Mouse (Mus musculus) kidney, embryonic 14.5 days (tissue): ENCODE data around the gene Slc5a5. TPM values are rescaled to one million over a fixed set of nuclear protein-coding genes. Genes with fewer than 3 reads are reported as not detected.

Experiments
- ATAC-seq: fragments of 200-750 bp; cut with Nextera tagmentation; 2 replicates; pipeline ENCODE4 v1.8.0; 2017; ENCODE audit warnings: moderate number of reproducible peaks, mild to moderate bottlenecking, moderate TSS enrichment, moderate library complexity; ENCODE audit not compliant: low FRiP score, low TSS enrichment
- H3K27ac ChIP-seq: fragments of 300-500 bp; sonication (generic); 2 replicates; pipeline ENCODE4 v1.5.1; 2014; ENCODE audit warnings: low read depth, mild to moderate bottlenecking, low read length, moderate library complexity, mixed read lengths
- H3K27me3 ChIP-seq: fragments of 300-500 bp; sonication (generic); 2 replicates; pipeline ENCODE4 v1.6.1; 2014; ENCODE audit warnings: mild to moderate bottlenecking, low read length; ENCODE audit not compliant: control insufficient read depth, insufficient read depth
- H3K36me3 ChIP-seq: fragments of 300-500 bp; sonication (generic); 2 replicates; pipeline ENCODE4 v1.6.1; 2014; ENCODE audit warnings: low read length, mixed read lengths; ENCODE audit not compliant: control insufficient read depth, insufficient read depth
- H3K4me1 ChIP-seq: fragments of 300-500 bp; sonication (generic); 2 replicates; pipeline ENCODE4 v1.6.1; 2014; ENCODE audit warnings: low read length, mixed read lengths; ENCODE audit not compliant: control insufficient read depth, insufficient read depth
- H3K4me2 ChIP-seq: fragments of 300-500 bp; sonication (generic); replicated peaks from 2 replicates; pipeline ENCODE4 v1.6.1; 2014; ENCODE audit warnings: low read depth, mild to moderate bottlenecking, low read length
- H3K4me3 ChIP-seq: fragments of 300-500 bp; sonication (generic); 2 replicates; pipeline ENCODE4 v1.5.1; 2014; ENCODE audit warnings: mild to moderate bottlenecking, low read length
- H3K9ac ChIP-seq: fragments of 300-500 bp; sonication (generic); 2 replicates; pipeline ENCODE4 v1.6.1; 2014; ENCODE audit warnings: low read depth, mild to moderate bottlenecking, low read length, moderate library complexity
- H3K9me3 ChIP-seq: fragments of 300-500 bp; sonication (generic); 2 replicates; pipeline ENCODE4 v1.6.1; 2016; ENCODE audit warnings: low read length; ENCODE audit not compliant: control insufficient read depth
- WGBS: fragments of 180-500 bp; shearing (Covaris S2); extraction: QIAGEN DNeasy Blood & Tissue Kit; methylation state at CpG from one replicate; pipeline ENCODE4 v1.1.7; 2014; 5-methylcytosine and 5-hydroxymethylcytosine counted together
- polyA plus RNA-seq: library from polyadenylated mRNA; unstranded; fragments of >200 nt; fragmentation: Nextera tagmentation; extraction: Ambion mirVana; gene quantifications from 2 replicates; pipeline ENCODE4 v1.2.1, GENCODE M21; 2014

The Slc5a5 gene
- polyA plus RNA-seq, 1 experiment from 2014 or later, result 0.09 TPM

- Histone ChIP-seq H3K9me3 (no peaks in the 10 kb centered on the region), H3K27me3 (peaks cover 4% of the 10 kb centered on the region), H3K36me3 (peaks cover 6% of the 10 kb centered on the region; the same call in 1 of the 2 replicates), H3K4me2 (no peak overlapping the region; the same call in 1 of the 2 replicates), H3K9ac (no peak overlapping the region), H3K4me3 (no peak overlapping the region), H3K4me1 (peaks cover 29% of the 10 kb centered on the region), H3K27ac (no peak overlapping the region; the same call in 1 of the 2 replicates)
- ATAC-seq, result no peak
- WGBS, result 47% methylated on average over 5 of the region's 5 CpGs
These were observed 23.4 kb downstream of the Slc5a5 start for GRCm38 (mm10) chr8:70869199-70869571.

- peaks cover 9% of the 10 kb centered on the region for H3K27me3 ChIP-seq
- H3K27ac ChIP-seq, result no peak overlapping the region
- peak overlapping the region; percentile 8; the same call in 1 of the 2 replicates for H3K4me3 ChIP-seq
- no peak for ATAC-seq
- H3K36me3 ChIP-seq, result peaks cover 6% of the 10 kb centered on the region; the same call in 1 of the 2 replicates
- 18% methylated on average over 40 of the region's 40 CpGs for WGBS
- H3K4me1 ChIP-seq, result peaks cover 34% of the 10 kb centered on the region
- H3K9me3 ChIP-seq, result no peaks in the 10 kb centered on the region
- H3K9ac ChIP-seq, result peak overlapping the region; percentile 9; the same call in 1 of the 2 replicates
- H3K4me2 ChIP-seq, result peak overlapping the region; percentile 23
These were observed 23.9 kb downstream of the Slc5a5 start for GRCm38 (mm10) chr8:70868559-70869198.

GRCm38 (mm10) chr8:70866566-70866965 lies 26.0 kb downstream of the Slc5a5 start:
- Histone ChIP-seq H3K36me3 (peaks cover 6% of the 10 kb centered on the region; the same call in 1 of the 2 replicates), H3K27me3 (peaks cover 30% of the 10 kb centered on the region), H3K4me2 (no peak overlapping the region), H3K4me1 (peaks cover 38% of the 10 kb centered on the region), H3K9me3 (no peaks in the 10 kb centered on the region), H3K4me3 (no peak overlapping the region), H3K27ac (no peak overlapping the region; the same call in 1 of the 2 replicates), H3K9ac (no peak overlapping the region)
- ATAC-seq, result no peak
- 85% methylated on average over 7 of the region's 7 CpGs for WGBS

DNA sequence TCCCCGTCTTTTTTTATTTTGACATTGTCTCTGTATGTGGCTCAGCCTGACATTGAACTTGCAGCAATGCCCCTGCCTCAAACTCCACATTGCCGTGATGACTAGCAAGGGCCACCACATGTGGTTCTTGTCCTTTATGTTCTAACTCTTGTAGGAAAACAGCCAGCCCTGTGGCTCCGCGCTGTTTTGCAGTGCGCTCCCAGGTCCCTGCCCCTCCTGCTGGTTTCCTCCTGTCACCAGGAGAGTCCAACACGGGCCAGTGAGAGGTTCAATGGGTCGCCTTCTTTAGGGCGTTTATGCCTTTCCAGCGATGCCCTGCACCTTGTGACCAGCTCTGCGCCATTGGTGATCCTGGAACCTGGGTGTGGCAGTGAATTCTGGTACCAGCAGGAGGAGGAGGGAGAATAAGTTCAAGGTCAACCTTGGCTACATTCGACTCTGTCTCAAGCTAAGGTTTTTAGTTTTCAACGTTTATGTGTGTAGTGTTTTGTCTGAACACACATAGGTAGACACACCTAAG lies 26.5 kb downstream of the Slc5a5 start:
- H3K9ac ChIP-seq, result no peak overlapping the region
- peaks cover 6% of the 10 kb centered on the region; the same call in 1 of the 2 replicates for H3K36me3 ChIP-seq
- 9% methylated on average over 12 of the region's 12 CpGs for WGBS
- H3K4me3 ChIP-seq, result peak overlapping the region; percentile 49
- no peaks in the 10 kb centered on the region for H3K9me3 ChIP-seq
- peaks cover 38% of the 10 kb centered on the region for H3K4me1 ChIP-seq
- peaks cover 34% of the 10 kb centered on the region for H3K27me3 ChIP-seq
- peak overlapping the region; percentile 85 for H3K27ac ChIP-seq
- H3K4me2 ChIP-seq, result peak overlapping the region; percentile 83
- ATAC-seq, result peak; percentile 0; the same call in 1 of the 2 replicates

DNA sequence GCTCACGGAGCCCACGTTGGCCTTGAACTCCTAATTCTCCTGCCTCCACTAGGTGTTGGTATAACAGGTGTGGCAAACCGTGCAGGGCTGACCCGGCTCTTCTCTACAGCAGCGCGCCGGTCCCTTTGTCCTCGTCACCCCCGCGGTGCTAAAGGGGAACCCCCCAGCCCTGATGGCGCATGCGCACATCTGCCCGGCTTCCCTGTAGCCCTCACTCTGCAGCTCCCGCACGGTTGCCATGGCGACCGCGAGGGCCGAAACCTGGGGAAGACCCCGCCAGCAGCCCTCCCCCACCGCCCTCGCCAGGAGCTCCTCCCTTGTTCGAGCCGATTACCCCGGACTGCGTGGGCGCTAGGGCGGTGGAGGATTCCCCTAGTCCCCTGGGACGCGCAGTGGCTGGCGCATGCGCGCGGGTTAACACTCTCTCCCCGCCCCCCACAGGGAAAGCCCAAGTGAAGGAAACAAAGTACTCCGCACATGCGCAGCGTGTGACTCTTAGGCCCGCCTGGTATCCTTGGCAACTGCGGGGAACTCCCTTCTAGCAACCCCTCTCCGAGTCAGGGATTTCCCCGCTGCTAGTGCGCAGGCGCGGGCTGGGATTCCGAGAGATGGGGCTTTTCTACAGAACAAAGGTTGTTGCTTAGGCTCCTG lies 27.1 kb downstream of the Slc5a5 start:
- H3K36me3 ChIP-seq, result peaks cover 6% of the 10 kb centered on the region; the same call in 1 of the 2 replicates
- peak overlapping the region; percentile 49 for H3K4me3 ChIP-seq

DNA sequence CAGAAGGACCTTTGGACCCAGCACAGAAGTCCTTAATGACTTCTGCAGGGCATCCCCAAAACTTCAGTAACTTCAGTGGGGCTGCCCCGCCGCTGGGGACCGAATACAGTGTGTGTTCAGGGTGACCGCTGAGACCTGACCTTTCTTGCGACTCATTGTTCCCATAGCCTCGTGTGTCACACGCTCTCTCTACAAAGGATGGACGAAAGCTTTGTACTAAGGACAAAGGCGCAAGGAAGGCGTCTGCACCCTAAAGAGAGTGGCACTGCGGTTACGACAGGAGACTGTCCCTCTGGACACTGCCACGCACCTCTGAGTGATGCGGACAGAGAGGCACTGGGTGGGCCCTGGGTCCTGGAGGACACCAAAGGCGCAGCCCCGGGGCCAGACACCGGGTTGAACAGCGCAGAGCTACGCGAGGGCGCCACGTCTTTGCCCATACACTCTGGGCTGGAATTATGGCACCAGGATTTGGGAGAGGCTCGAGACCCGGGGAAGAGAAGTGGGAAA lies 27.8 kb downstream of the Slc5a5 start:
- WGBS, result 2% methylated on average over 24 of the region's 24 CpGs
- H3K4me3 ChIP-seq, result peak overlapping the region; percentile 49
- H3K4me2 ChIP-seq, result peak overlapping the region; percentile 83
- H3K9ac ChIP-seq, result peak overlapping the region; percentile 63
- H3K9me3 ChIP-seq, result no peaks in the 10 kb centered on the region
- H3K27me3 ChIP-seq, result peaks cover 34% of the 10 kb centered on the region
- H3K4me1 ChIP-seq, result peaks cover 38% of the 10 kb centered on the region
- peaks cover 6% of the 10 kb centered on the region; the same call in 1 of the 2 replicates for H3K36me3 ChIP-seq
- peak overlapping the region; percentile 59; the same call in 1 of the 2 replicates for H3K27ac ChIP-seq
- peak; percentile 2; the same call in 1 of the 2 replicates for ATAC-seq

More for the DNA sequence above, 27.1 kb downstream of the Slc5a5 start:
- ATAC-seq, result peak; percentile 86
- Histone ChIP-seq H3K27ac (peak overlapping the region; percentile 85), H3K4me2 (peak overlapping the region; percentile 83), H3K27me3 (peaks cover 34% of the 10 kb centered on the region), H3K4me1 (peaks cover 38% of the 10 kb centered on the region), H3K9ac (peak overlapping the region; percentile 63), H3K9me3 (no peaks in the 10 kb centered on the region)
- WGBS, result under 1% methylated on average over 45 of the region's 46 CpGs

DNA sequence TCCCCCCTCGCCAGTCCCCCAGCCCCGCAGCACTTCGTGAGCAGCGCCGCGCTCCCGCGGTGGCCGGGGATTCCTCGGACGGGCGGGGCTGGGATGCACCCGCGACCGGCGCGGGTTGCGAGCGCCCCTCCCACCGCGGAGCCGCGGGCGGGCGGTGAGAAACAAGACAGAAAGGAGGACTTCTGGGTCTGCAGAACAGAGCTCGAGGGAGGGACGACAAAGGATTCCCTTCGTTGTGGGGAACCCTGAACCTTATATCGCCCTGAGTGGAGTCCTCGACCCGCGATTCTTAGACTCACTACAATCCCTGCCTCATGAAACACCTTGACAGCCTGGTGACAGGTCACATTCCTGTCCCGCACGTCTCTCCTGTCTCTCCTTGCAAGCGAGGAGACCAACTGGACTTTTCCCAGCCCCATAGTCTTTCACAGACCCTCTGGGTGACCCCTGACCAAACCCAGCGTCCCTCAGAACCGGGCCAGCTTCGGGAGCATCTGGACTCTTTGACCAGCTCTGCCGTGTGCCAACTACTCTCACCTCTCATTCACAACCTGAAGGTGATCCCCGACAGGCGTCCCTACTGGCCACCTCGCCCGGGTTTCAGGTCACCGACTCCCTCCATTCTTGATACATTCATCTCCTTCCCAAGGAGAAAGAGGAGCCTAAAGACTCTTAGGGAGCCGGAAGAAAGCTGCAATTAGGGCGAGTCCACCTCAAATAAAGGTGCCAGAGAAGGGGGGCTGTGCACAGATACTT lies 28.4 kb downstream of the Slc5a5 start:
- under 1% methylated on average over 46 of the region's 46 CpGs for WGBS
- no peak for ATAC-seq
- H3K27ac ChIP-seq, result 0 out of 2 replicates have a peak overlapping the region, but pooled peaks have one; percentile 59
- peaks cover 34% of the 10 kb centered on the region for H3K27me3 ChIP-seq
- H3K4me1 ChIP-seq, result peaks cover 38% of the 10 kb centered on the region
- H3K9ac ChIP-seq, result peak overlapping the region; percentile 63
- peak overlapping the region; percentile 49 for H3K4me3 ChIP-seq
- peak overlapping the region; percentile 83 for H3K4me2 ChIP-seq
- peaks cover 6% of the 10 kb centered on the region; the same call in 1 of the 2 replicates for H3K36me3 ChIP-seq
- no peaks in the 10 kb centered on the region for H3K9me3 ChIP-seq

DNA sequence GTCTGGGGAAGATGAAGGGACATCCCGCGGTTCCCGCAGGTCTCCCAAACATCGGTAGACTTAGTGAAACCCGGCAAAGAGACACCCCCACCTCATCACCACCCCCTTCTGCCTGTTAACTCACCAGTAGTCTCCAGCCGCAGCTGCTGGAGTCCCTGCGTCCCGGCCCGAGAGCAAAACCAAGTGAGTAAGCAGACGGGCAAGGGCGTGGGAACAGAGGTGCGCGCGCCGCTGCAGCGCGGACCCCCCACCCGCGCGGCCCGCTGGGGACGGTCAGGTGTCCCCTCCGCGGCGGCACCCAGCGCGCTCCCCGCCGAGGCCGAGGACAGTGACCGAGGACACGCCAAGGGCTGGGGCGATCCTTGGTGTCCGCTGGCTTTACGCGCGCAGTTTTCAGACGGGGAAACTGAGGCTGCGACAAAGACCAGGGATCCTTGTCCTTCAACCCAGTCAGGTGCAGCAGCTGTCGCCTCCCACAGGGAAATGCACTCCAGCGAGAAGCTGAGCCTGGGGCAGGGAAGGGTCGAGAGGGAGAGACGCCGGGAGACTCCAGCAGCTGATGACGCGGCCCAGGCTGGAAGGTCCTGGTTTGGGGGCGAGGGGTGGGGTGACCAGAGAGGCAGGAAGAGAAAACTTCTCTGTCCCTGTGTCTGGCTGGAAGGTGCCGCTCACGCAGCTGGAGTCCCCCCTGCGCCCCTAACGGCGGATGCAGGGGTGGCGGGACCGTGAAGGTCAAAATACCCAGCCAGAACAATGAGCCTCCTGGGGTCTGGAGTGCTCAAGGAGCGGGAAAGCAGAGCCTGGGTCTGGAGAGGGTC lies 29.5 kb downstream of the Slc5a5 start, which contains the start of gene Kcnn1:
TSS of gene Kcnn1 (minus strand) at position 435 of the 818 bp plus-strand sequence.
- H3K36me3 ChIP-seq, result peaks cover 5% of the 10 kb centered on the region; the same call in 1 of the 2 replicates
- H3K9me3 ChIP-seq, result no peaks in the 10 kb centered on the region
- H3K4me3 ChIP-seq, result peak within 1 kb of the TSS; percentile 49
- H3K4me2 ChIP-seq, result peak within 1 kb of the TSS; percentile 83
- H3K9ac ChIP-seq, result peak within 1 kb of the TSS; percentile 63
- H3K27ac ChIP-seq, result no peak within 1 kb of the TSS
- H3K27me3 ChIP-seq, result peaks cover 34% of the 10 kb centered on the region
- peaks cover 34% of the 10 kb centered on the region for H3K4me1 ChIP-seq
- under 1% methylated on average over 55 of the region's 55 CpGs for WGBS
- no peak for ATAC-seq
